Mouse (Mus musculus) megakaryocyte, embryonic 14.5 days (primary cell): ENCODE data around the gene Phospho1.

ENCODE experiments used
- FLI1 ChIP-seq: IDR thresholded peaks from 2 replicates; pipeline ENCODE4 v1.6.1; 2012; ENCODE audit warnings: low read length, inconsistent platforms, mixed read lengths
- GATA1 ChIP-seq: IDR thresholded peaks from 3 replicates; pipeline ENCODE4 v1.6.1; 2012; ENCODE audit warnings: mixed read lengths, low read length, inconsistent platforms, borderline replicate concordance

- TF ChIP-seq GATA1: no peak
- TF ChIP-seq FLI1: no peak
Measured at GRCm38 (mm10) chr11:95779366-95779765, 44.9 kb upstream of the Phospho1 start.
